Mouse (Mus musculus) liver, adult 2 months (tissue): ENCODE measurements around the gene Rpl36-ps4.

Experiments
- CTCF ChIP-seq: fragments of 200-500 bp; IDR thresholded peaks from 2 replicates; pipeline ENCODE4 v1.5.1; 2011; ENCODE audit warnings: low read depth, low read length, control low read depth
- POLR2A ChIP-seq: fragments of 200-500 bp; IDR thresholded peaks from 2 replicates; pipeline ENCODE4 v1.6.1; 2011; ENCODE audit warnings: low read length, control low read depth; ENCODE audit not compliant: insufficient read depth; ENCODE audit errors: extremely low read depth

GRCm38 (mm10) chr17:87901163-87901562 is 19.6 kb upstream of the Rpl36-ps4 start:
- TF ChIP-seq POLR2A (no peak), CTCF (no peak)
